Mouse (Mus musculus) kidney, adult 2 months (tissue): ENCODE measurements at regions not wholly inside any gene's neighbourhood (a gene's known extent, or its start where the extent isn't known, plus 50 kb on each side); places are given as distances from the start of the nearest gene placed in this dataset.

Experiments
- DNase-seq: peaks from one replicate; pipeline ENCODE4 v3.0.0; 2021
- H3K27ac ChIP-seq: fragments of 200-500 bp; 2 replicates; pipeline ENCODE4 v1.5.1; 2012; ENCODE audit warnings: low read depth, low read length, control low read depth, inconsistent platforms; ENCODE audit not compliant: insufficient read depth
- H3K27me3 ChIP-seq: fragments of 200-500 bp; replicated peaks from 2 replicates; pipeline ENCODE4 v1.6.1; 2012; ENCODE audit warnings: mild to moderate bottlenecking, moderate library complexity, low read length, inconsistent platforms; ENCODE audit not compliant: control insufficient read depth, insufficient read depth
- H3K36me3 ChIP-seq: fragments of 200-500 bp; 2 replicates; pipeline ENCODE4 v1.6.1; 2012; ENCODE audit warnings: mild to moderate bottlenecking, moderate library complexity, low read length, inconsistent platforms; ENCODE audit not compliant: control insufficient read depth, insufficient read depth
- H3K4me1 ChIP-seq: fragments of 200-500 bp; 2 replicates; pipeline ENCODE4 v1.6.1; 2011; ENCODE audit warnings: low read length; ENCODE audit not compliant: control insufficient read depth, insufficient read depth
- H3K4me3 ChIP-seq: fragments of 200-500 bp; 2 replicates; pipeline ENCODE4 v1.5.1; 2011; ENCODE audit warnings: mild to moderate bottlenecking, low read depth, low read length, control low read depth; ENCODE audit not compliant: insufficient read depth
- CTCF ChIP-seq: fragments of 200-500 bp; conservative IDR thresholded peaks from 2 replicates; pipeline ENCODE4 v1.5.1; 2011; ENCODE audit warnings: low read depth, mild to moderate bottlenecking, control low read depth, low read length, moderate library complexity, mixed read lengths; ENCODE audit not compliant: insufficient read depth, insufficient read length
- POLR2A ChIP-seq: fragments of 200-500 bp; IDR thresholded peaks from one replicate; pipeline ENCODE4 v1.6.1; 2011; ENCODE audit warnings: low read depth, low read length, control low read depth
- WGBS: fragments of 180-500 bp; shearing (Covaris S2); methylation state at CpG from one replicate; pipeline ENCODE4 v1.1.7; 2018; 5-methylcytosine and 5-hydroxymethylcytosine counted together

DNA sequence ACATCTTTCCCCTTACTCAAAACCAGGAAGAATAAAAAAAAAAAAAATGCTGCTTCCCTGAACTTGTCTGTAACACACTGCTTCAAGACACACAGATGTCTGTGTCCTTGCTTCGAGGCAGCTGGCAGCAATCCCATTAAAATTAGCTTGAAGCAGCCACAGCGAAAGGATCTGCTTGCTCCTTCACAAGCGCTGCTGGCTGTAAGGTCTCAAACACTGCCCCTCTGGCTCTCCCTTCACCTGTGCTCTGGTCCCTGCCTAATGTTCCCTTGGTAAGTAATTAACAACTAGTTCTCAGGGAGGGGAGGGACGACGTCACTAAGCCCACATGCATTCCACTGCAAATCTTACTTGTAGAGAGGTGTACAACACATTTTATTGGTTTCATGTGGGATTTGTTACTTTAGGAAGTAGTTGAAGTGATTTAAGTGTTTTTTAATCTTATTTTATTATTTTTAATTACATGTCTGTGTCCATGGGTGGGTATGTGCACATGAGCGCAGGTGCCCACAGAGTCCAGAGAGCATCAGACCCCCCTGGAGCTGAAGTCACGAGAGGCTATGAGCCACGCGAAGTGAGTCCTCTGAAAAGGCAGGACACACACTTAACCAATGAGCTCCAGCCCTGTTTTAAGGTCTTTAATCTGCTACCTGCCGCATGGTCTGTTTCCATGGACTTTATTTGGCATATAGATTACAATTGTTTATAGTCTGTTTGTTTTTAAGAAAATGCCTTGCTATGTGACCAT is 61.1 kb upstream of the Cers6 start:
- Histone ChIP-seq H3K27me3 (no peaks in the 10 kb centered on the region), H3K4me1 (peaks cover 9% of the 10 kb centered on the region; the same call in 1 of the 2 replicates), H3K4me3 (no peak overlapping the region), H3K27ac (no peak overlapping the region), H3K36me3 (no peaks in the 10 kb centered on the region)
- peak; percentile 62 for DNase-seq
- TF ChIP-seq CTCF (no peak), POLR2A (no peak)
- WGBS, result 35% methylated on average over 10 of the region's 10 CpGs

- no peak for DNase-seq
- 72% methylated on average over 6 of the region's 6 CpGs for WGBS
- no peaks in the 10 kb centered on the region for H3K27me3 ChIP-seq
- no peaks in the 10 kb centered on the region for H3K36me3 ChIP-seq
- no peak overlapping the region for H3K27ac ChIP-seq
- TF ChIP-seq CTCF, result no peak
- TF ChIP-seq POLR2A, result no peak
- H3K4me1 ChIP-seq, result peaks cover 9% of the 10 kb centered on the region; the same call in 1 of the 2 replicates
- no peak overlapping the region for H3K4me3 ChIP-seq
Observed at GRCm38 (mm10) chr2:68804117-68804516, 57.1 kb upstream of the Cers6 start.

DNA sequence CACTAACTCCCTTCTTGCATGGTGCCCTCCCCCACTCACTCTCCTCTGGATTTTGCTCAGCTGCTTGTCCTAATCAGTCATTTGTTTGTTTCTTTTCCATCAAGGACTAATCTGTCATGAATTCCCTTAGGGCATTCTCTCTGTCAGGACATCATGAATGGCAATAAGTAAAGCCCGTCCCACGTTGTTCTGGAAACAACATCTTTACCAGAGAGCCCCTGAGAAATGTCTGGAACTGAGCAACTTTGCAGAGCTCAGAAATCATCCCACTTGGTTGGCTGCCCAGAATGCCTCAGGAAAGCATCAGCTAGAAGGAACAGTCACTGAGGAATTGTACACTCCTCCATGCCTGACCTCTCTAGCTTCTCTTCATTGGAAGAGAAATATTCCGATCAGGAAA is 55.4 kb upstream of the Cers6 start:
- Histone ChIP-seq H3K36me3 (no peaks in the 10 kb centered on the region), H3K4me1 (no peaks in the 10 kb centered on the region), H3K27ac (no peak overlapping the region), H3K4me3 (no peak overlapping the region), H3K27me3 (no peaks in the 10 kb centered on the region)
- WGBS, result 31% methylated on average over 3 of the region's 3 CpGs
- TF ChIP-seq POLR2A (no peak), CTCF (no peak)
- DNase-seq, result no peak

GRCm38 (mm10) chr2:68806311-68806895 is 54.8 kb upstream of the Cers6 start:
- Histone ChIP-seq H3K4me3 (no peak overlapping the region), H3K27me3 (no peaks in the 10 kb centered on the region), H3K4me1 (no peaks in the 10 kb centered on the region), H3K36me3 (no peaks in the 10 kb centered on the region), H3K27ac (no peak overlapping the region)
- no peak for TF ChIP-seq POLR2A
- 50% methylated on average over 10 of the region's 10 CpGs for WGBS
- DNase-seq, result no peak
